Mouse (Mus musculus) megakaryocyte, embryonic 14.5 days (primary cell): ENCODE results near the gene Dedd2.
"Not testable (repeated sequence)": the region's sequence is repeated elsewhere in the genome, so short reads cannot be mapped to it uniquely, and the experiment has no call there.

ENCODE experiments used
- FLI1 ChIP-seq: IDR thresholded peaks from 2 replicates; pipeline ENCODE4 v1.6.1; 2012; ENCODE audit warnings: low read length, inconsistent platforms, mixed read lengths
- GATA1 ChIP-seq: IDR thresholded peaks from 3 replicates; pipeline ENCODE4 v1.6.1; 2012; ENCODE audit warnings: mixed read lengths, low read length, inconsistent platforms, borderline replicate concordance

DNA sequence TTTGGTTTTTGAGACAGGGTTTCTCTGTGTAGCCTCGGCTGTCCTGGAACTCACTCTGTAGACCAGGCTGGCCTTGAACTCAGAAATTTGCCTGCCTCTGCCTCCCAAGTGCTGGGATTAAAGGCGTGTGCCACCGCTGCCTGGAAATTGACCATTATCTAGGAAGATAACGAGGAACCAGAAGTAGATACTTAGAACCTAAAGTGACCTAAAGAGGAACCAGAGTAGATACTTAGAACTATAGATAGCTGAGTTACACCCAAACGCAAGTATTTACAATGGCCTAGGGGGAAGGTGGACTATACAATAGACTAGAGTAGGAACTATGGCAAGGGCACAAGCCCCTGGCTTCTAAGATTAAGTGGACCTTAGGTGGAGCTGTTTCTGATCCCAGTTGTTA lies 45.3 kb upstream of the Dedd2 start:
- TF ChIP-seq FLI1, GATA1: not testable (repeated sequence)
